Mouse (Mus musculus) embryonic facial prominence, embryonic 15.5 days (tissue): ENCODE data around the gene Sntb2. TPM values are rescaled to one million over a fixed set of nuclear protein-coding genes. Genes with fewer than 3 reads are reported as not detected.

Source experiments
- ATAC-seq: fragments of 200-750 bp; cut with Nextera tagmentation; 2 replicates; pipeline ENCODE4 v1.8.0; 2017; ENCODE audit warnings: low read depth, moderate TSS enrichment; ENCODE audit not compliant: insufficient number of reproducible peaks, low FRiP score, low TSS enrichment
- H3K27ac ChIP-seq: fragments of 300-500 bp; sonication (generic); replicated peaks from 2 replicates; pipeline ENCODE4 v1.5.1; 2015; ENCODE audit warnings: mild to moderate bottlenecking, inconsistent platforms
- H3K27me3 ChIP-seq: fragments of 300-500 bp; sonication (generic); 2 replicates; pipeline ENCODE4 v1.6.1; 2015; ENCODE audit warnings: inconsistent platforms
- H3K36me3 ChIP-seq: fragments of 300-500 bp; sonication (generic); 2 replicates; pipeline ENCODE4 v1.6.1; 2015; ENCODE audit warnings: mild to moderate bottlenecking, inconsistent platforms
- H3K4me1 ChIP-seq: fragments of 300-500 bp; sonication (generic); 2 replicates; pipeline ENCODE4 v1.6.1; 2015; ENCODE audit warnings: inconsistent platforms
- H3K4me2 ChIP-seq: fragments of 300-500 bp; sonication (generic); replicated peaks from 2 replicates; pipeline ENCODE4 v1.6.1; 2015; ENCODE audit warnings: mild to moderate bottlenecking, inconsistent platforms
- H3K4me3 ChIP-seq: fragments of 300-500 bp; sonication (generic); replicated peaks from 2 replicates; pipeline ENCODE4 v1.5.1; 2015; ENCODE audit warnings: mild to moderate bottlenecking, inconsistent platforms
- H3K9ac ChIP-seq: fragments of 300-500 bp; sonication (generic); 2 replicates; pipeline ENCODE4 v1.6.1; 2015; ENCODE audit warnings: inconsistent platforms
- H3K9me3 ChIP-seq: fragments of 300-500 bp; sonication (generic); replicated peaks from 2 replicates; pipeline ENCODE4 v1.6.1; 2016; ENCODE audit warnings: inconsistent platforms
- WGBS: fragments of 180-500 bp; shearing (Covaris S2); methylation state at CpG from one replicate; pipeline ENCODE4 v1.1.7; 2015; 5-methylcytosine and 5-hydroxymethylcytosine counted together
- polyA plus RNA-seq: library from polyadenylated mRNA; unstranded; fragments of >200 nt; fragmentation: Nextera tagmentation; extraction: Ambion mirVana; gene quantifications from 2 replicates; pipeline ENCODE4 v1.2.1, GENCODE M21; 2015

Gene Sntb2
- polyA plus RNA-seq, 1 experiment from 2014 or later, result 18.3 TPM

DNA sequence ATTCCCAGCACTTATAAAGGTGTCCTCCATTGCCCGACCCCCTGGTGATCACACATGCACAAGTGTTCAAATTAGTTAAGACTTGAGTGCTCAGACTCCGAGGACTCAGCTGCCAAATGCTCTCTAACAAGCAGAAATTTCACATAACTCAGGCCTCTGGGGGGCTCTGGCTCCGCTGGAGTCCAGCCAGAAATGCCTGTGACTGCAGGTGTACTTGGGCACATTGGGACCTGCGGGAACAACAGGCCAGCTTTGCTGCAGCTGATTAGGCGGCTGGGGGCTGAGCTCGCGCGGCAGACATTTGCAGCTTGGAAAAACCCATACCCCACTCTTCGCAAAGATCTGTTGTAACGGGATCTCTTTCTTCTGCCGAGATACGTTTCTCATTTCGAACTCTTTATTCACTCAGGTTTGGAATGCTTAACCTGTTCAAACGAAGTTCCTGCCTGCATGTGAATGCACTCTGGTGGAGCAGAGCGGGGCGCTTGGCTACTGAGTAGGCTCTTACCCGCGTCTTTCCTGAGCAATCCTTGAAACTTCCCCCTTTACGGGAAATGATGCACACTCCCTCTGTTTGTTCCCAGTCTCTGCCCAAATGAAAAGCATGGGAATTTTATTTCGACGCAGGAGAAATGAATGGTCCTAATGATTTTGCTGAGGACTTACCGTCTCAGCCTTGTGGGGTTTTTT lies 3.0 kb upstream of the Sntb2 start:
- Histone ChIP-seq H3K27ac (peak overlapping the region; percentile 49; the same call in 1 of the 2 replicates), H3K4me2 (peak overlapping the region; percentile 47), H3K9me3 (no peaks in the 10 kb centered on the region), H3K9ac (no peak overlapping the region), H3K27me3 (no peaks in the 10 kb centered on the region), H3K4me1 (peaks cover 40% of the 10 kb centered on the region), H3K4me3 (peak overlapping the region; percentile 26), H3K36me3 (no peaks in the 10 kb centered on the region)
- 5% methylated on average over 22 of the region's 22 CpGs for WGBS
- no peak for ATAC-seq

DNA sequence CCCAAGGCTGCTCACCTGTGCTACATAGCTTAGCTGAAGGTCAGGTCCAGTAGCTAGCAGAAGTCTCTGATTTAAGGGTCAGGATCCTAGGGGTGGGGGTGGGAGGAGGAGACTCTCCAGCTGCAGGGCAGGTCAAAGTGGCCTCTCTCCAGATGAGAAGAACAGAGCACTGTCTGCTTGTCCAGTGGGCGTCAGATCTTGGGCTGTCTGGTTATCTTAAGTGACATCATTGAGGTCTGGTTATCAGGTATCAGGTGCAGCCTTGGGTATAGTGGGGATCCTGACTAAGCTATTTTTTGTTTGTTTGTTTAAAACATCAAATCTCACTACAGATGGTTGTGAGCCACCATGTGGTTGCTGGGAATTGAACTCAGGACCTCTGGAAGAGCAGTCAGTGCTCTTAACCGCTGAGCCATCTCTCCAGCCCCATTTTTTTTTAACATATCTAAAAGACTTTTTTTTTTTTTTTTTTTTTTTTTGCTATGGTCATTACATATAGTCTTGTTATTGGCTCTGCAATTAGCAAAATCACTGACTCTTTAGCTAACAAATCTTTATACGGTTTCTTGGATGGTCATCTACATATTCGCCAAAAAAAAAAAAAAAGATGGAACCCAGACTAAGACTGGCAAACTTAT lies 1.9 kb upstream of the Sntb2 start:
- no peaks in the 10 kb centered on the region for H3K9me3 ChIP-seq
- H3K27ac ChIP-seq, result no peak overlapping the region
- H3K27me3 ChIP-seq, result no peaks in the 10 kb centered on the region
- WGBS, result 83% methylated on average over 4 of the region's 4 CpGs
- peaks cover 46% of the 10 kb centered on the region for H3K4me1 ChIP-seq
- H3K36me3 ChIP-seq, result no peaks in the 10 kb centered on the region
- no peak overlapping the region for H3K4me3 ChIP-seq
- H3K9ac ChIP-seq, result no peak overlapping the region
- H3K4me2 ChIP-seq, result no peak overlapping the region
- ATAC-seq, result no peak

- H3K4me2 ChIP-seq, result no peak overlapping the region
- no peak overlapping the region for H3K27ac ChIP-seq
- H3K4me3 ChIP-seq, result no peak overlapping the region
- no peaks in the 10 kb centered on the region for H3K27me3 ChIP-seq
- no peaks in the 10 kb centered on the region for H3K9me3 ChIP-seq
- H3K36me3 ChIP-seq, result no peaks in the 10 kb centered on the region
- 76% methylated on average over 16 of the region's 16 CpGs for WGBS
- no peak for ATAC-seq
- peaks cover 43% of the 10 kb centered on the region for H3K4me1 ChIP-seq
- no peak overlapping the region for H3K9ac ChIP-seq
Observed at GRCm38 (mm10) chr8:106934226-106934977, 1.1 kb upstream of the Sntb2 start.

DNA sequence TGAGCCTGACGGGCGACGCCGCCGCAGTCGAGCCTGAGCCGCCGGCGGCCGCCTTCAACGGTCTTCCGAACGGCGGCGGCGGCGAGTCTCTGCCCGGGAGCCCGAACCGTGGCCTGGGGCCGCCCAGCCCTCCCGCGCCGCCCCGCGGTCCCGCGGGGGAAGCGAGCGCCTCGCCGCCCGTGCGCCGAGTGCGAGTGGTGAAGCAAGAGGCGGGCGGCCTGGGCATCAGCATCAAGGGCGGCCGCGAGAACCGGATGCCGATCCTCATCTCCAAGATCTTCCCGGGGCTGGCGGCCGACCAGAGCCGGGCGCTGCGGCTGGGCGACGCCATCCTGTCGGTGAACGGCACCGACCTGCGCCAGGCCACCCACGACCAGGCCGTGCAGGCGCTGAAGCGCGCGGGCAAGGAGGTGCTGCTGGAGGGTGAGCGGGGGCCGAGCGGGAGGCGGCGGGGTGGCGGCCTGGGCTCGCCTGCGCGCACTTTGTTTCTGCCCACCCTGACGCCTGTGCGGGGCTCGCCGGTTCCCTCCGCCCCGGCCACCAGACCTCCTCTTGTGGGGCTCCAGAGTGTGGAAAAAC lies 438 bp downstream of the Sntb2 start:
- under 1% methylated on average over 63 of the region's 76 CpGs for WGBS
- peak; percentile 78 for ATAC-seq
- Histone ChIP-seq H3K9me3 (no peaks in the 10 kb centered on the region), H3K27me3 (no peaks in the 10 kb centered on the region), H3K4me3 (peak overlapping the region; percentile 96), H3K4me2 (peak overlapping the region; percentile 64), H3K4me1 (peaks cover 38% of the 10 kb centered on the region), H3K27ac (peak overlapping the region; percentile 89), H3K36me3 (no peaks in the 10 kb centered on the region), H3K9ac (peak overlapping the region; percentile 85)

GRCm38 (mm10) chr8:106936478-106937051 lies 1.0 kb downstream of the Sntb2 start:
- Histone ChIP-seq H3K27me3 (no peaks in the 10 kb centered on the region), H3K9me3 (no peaks in the 10 kb centered on the region), H3K4me1 (peaks cover 34% of the 10 kb centered on the region), H3K4me3 (peak overlapping the region; percentile 96), H3K9ac (peak overlapping the region; percentile 85), H3K36me3 (no peaks in the 10 kb centered on the region), H3K27ac (peak overlapping the region; percentile 89), H3K4me2 (peak overlapping the region; percentile 64)
- 0 out of 2 replicates have a peak, but pooled peaks have one; percentile 4 for ATAC-seq
- 1% methylated on average over 26 of the region's 26 CpGs for WGBS

- Histone ChIP-seq H3K27ac (peak overlapping the region; percentile 89; the same call in 1 of the 2 replicates), H3K4me2 (peak overlapping the region; percentile 64), H3K4me1 (peaks cover 28% of the 10 kb centered on the region), H3K36me3 (no peaks in the 10 kb centered on the region), H3K9me3 (no peaks in the 10 kb centered on the region), H3K4me3 (peak overlapping the region; percentile 96), H3K9ac (peak overlapping the region; percentile 85), H3K27me3 (no peaks in the 10 kb centered on the region)
- ATAC-seq, result no peak
- 25% methylated on average over 14 of the region's 14 CpGs for WGBS
Observed at GRCm38 (mm10) chr8:106937081-106937800, 1.7 kb downstream of the Sntb2 start.

DNA sequence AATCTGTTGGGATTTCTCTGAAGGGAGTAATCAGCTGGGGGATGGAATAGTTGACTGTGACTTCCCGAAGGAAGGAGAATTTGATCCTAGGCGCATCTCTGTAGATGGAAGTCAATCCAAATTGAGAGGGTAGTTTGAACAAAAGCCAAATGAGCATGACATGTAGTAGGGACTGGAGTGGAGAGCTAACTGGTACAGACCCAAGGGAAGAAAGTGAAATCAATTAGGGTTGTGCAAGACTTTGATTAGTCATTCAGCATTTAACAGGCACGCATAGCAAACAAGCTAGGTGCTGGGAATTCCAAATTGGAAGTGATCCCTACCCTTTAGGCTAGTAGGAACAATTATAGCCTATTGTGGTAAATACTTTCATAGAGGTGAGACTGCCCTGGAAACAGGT lies 6.3 kb downstream of the Sntb2 start:
- Histone ChIP-seq H3K27ac (no peak overlapping the region), H3K4me1 (peaks cover 22% of the 10 kb centered on the region; the same call in 1 of the 2 replicates), H3K27me3 (no peaks in the 10 kb centered on the region), H3K36me3 (no peaks in the 10 kb centered on the region; the same call in 1 of the 2 replicates), H3K9me3 (no peaks in the 10 kb centered on the region), H3K4me3 (no peak overlapping the region), H3K9ac (no peak overlapping the region), H3K4me2 (no peak overlapping the region)
- WGBS, result 75% methylated on average over 3 of the region's 3 CpGs
- no peak for ATAC-seq

- Histone ChIP-seq H3K9ac (no peak overlapping the region), H3K4me2 (no peak overlapping the region), H3K27ac (no peak overlapping the region), H3K27me3 (no peaks in the 10 kb centered on the region), H3K9me3 (no peaks in the 10 kb centered on the region), H3K4me3 (no peak overlapping the region), H3K36me3 (no peaks in the 10 kb centered on the region; the same call in 1 of the 2 replicates), H3K4me1 (0 out of 2 replicates have a peak, but pooled peaks cover 8% of the 10 kb centered on the region)
- WGBS, result 89% methylated on average over 3 of the region's 3 CpGs
- ATAC-seq, result no peak
Observed at GRCm38 (mm10) chr8:106943874-106944418, 8.4 kb downstream of the Sntb2 start.

- 55% methylated on average over 3 of the region's 3 CpGs for WGBS
- Histone ChIP-seq H3K4me2 (no peak overlapping the region), H3K36me3 (no peaks in the 10 kb centered on the region; the same call in 1 of the 2 replicates), H3K27me3 (no peaks in the 10 kb centered on the region), H3K4me3 (no peak overlapping the region), H3K9ac (no peak overlapping the region), H3K9me3 (no peaks in the 10 kb centered on the region), H3K27ac (no peak overlapping the region), H3K4me1 (0 out of 2 replicates have a peak, but pooled peaks cover 4% of the 10 kb centered on the region)
- ATAC-seq, result no peak
Observed at GRCm38 (mm10) chr8:106944756-106945155, 9.2 kb downstream of the Sntb2 start.

DNA sequence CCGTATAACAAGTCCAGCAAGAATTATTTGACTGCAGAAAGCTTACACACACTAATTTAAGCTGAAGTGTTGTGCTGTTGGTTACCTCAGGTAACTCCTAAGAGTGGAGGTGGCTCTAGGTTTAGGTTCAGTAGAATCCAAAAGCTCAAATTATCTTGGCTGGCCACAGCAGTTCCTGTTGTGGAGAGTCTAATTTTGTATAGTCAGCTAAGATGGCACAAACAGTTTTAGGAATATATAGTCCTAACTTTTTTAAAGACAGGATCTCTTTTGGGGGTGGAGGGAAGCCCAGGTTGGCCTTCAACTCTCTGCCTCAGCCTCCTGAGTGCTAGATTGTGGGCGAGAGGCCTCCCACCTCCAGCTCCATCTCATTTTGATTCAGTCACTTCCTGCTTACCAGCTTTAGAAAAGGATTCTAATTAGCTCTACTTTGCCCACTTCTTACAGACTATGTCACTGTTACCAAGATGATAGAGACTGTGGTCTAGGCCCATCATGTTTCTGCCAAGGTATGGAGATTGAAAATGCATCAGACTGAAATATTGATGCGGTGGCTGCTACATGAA lies 13.2 kb downstream of the Sntb2 start:
- no peak overlapping the region for H3K27ac ChIP-seq
- WGBS, result 80% methylated on average over 3 of the region's 3 CpGs
- no peak overlapping the region for H3K9ac ChIP-seq
- no peaks in the 10 kb centered on the region for H3K9me3 ChIP-seq
- H3K4me3 ChIP-seq, result no peak overlapping the region
- no peaks in the 10 kb centered on the region for H3K36me3 ChIP-seq
- no peak for ATAC-seq
- H3K27me3 ChIP-seq, result no peaks in the 10 kb centered on the region
- 0 out of 2 replicates have a peak, but pooled peaks cover 7% of the 10 kb centered on the region for H3K4me1 ChIP-seq
- no peak overlapping the region for H3K4me2 ChIP-seq
